Mouse (Mus musculus): ENCODE data around the gene Chsy1. TPM values are rescaled to one million over a fixed set of nuclear protein-coding genes. Genes with fewer than 3 reads are reported as not detected.

Chsy1 gene
- total RNA-seq, 2 experiments from 2014 or later, result 37.9 to 68.0 TPM

DNA sequence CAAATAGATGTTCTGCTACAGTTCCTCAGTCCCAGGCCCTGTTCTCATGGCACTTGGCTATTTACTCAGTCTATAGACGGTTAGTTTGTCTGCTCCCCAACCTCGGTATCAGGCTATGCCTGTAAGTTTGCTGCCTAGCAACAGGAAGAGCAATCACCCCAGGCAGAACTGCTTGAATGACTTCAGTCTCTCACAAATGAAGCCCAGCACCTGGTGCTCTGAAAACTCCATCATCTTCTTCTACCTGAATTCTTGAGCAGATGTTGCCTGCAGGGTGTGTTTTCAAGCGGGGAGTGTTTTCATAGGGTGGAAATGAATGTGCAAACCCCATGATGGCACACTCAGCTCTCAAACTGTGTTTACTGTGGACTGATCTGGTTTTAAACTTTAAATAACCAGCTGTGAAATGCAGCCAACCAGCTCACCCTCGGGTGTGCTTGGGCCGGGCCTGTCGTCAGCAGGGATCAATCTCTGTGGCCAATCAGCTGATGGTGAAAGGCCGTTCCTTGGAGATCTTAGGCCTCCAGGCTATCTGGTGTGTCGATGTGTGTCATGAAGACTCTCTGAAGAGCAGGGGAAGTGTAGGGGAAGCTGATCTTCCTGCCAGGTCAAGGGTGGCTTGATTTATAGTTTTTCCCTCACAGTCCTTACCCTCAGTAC, 91.6 kb downstream of the Chsy1 start:
- 0 out of 2 replicates have a peak, but pooled peaks have one; percentile 14 for ATAC-seq (replicated peaks; ENCODE audit: poor library complexity)

DNA sequence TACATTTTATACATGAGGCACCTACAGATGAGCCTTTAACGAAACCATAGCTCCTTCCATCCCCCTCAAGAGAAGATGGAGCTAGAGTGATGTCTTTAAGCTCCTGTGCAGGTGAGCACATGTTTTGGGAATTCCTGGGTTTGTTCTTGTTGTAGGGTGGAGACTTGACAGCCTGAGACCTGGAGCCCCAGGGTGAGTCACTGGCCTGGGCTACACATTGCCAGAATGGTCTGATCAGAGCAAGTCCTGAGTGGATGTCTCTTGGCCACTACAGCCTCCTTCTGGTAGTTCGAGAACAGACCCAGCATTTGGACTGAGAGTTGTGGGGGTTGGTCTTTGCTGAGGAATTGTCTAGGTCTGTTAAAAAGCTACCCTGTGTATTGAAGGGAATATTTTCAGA, 92.3 kb downstream of the Chsy1 start:
- ATAC-seq (replicated peaks; ENCODE audit: poor library complexity), result no peak

DNA sequence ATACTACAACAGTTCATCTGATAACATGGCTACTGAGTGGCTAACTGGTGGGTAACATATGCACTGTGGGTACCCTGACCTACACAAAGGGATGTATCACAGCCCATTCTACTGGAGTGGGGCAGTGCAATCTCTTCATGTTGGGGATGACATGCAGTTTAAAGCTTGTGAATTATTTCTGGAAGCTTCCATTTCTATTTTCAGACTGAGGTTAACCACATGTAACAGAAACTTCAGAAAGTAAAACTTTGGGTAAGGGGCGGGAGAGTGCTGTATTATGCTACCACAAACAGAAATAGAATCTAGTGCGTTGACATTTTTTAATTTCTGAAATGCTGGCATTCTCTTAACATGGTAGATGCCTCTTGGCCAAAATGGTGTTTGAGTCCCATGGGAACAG, 100.6 kb downstream of the Chsy1 start:
- peak; percentile 15; the same call in 1 of the 2 replicates for ATAC-seq (replicated peaks; ENCODE audit: poor library complexity)

DNA sequence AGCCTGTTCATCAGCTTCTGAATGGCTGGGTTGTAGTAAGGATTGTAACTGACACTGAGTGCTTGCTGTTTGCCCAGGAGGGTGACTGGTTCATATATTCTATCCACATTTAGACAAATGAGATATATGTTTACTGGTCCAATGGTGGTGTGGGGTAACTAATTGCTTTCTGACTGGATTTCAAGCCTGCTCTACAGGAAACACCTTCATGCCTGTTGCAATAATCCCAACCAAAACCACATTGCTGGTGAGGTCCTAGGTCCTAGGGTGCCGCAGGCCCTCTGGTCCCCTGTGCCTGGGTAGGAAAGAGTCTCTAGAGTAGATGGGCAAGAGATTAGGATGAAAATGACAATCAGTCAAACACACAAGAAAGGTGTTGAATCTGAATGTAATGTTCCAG, 103.6 kb downstream of the Chsy1 start:
- peak; percentile 91 for ATAC-seq (replicated peaks; ENCODE audit: poor library complexity)

DNA sequence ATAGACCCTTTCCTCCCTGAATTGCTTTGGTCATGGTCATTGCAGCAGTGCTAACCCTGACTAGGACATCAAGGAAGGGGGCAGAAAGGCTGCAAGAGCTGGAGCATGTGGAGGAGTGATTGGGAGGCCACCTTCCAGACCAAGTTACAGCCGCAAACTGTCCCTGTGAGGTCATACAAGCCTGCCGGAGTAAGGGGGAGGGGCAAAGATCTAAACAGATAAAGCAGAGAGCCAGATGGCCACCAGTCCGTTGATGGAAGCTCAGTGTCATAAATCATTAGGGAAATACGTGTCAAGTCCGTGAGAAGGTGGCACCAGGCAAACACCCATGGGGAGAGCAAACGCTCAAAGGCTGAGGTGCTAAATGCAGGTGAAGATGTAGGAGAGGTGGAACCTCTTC, 105.2 kb downstream of the Chsy1 start:
- 0 out of 2 replicates have a peak, but pooled peaks have one; percentile 9 for ATAC-seq (replicated peaks; ENCODE audit: poor library complexity)

DNA sequence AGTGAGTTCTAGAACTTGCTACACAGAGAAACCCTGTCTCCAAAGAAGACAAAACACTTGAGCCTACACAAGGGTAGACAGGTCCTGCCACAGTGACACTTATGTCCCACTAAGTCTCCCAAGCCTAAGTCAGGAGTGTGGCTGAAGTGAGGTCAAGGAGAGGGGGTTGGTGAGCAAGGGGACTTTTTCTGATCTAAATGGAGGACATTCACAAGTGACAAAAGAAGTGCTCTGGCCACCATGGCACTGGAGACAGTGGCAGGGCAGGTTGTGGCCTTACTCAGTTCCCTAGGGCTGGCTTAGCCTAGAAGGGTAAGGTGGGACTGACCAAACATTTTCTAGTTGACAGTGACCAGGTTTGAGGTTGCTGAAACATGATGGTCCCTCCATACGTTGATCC, 106.6 kb downstream of the Chsy1 start:
- no peak for ATAC-seq (replicated peaks; ENCODE audit: poor library complexity)

DNA sequence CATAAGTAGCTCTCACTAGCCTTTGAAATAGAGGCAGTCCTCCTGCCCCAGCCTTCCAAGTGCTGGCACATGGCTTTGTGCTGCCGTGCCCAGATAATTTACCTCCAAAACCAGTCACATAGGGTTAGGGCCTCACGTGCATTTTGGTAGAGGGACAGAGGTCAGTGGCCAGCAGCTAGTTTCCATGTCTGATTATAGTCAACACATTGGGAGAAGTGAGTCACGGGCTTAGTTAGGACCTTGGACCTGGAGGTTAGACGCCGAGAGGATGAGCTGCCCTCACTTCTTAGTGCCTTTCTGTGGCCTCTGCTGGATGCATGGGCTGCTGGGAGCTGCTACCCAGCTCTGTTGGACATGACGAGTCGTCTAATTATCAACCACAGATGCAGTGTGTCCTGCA, 107.7 kb downstream of the Chsy1 start:
- ATAC-seq (replicated peaks; ENCODE audit: poor library complexity), result no peak

DNA sequence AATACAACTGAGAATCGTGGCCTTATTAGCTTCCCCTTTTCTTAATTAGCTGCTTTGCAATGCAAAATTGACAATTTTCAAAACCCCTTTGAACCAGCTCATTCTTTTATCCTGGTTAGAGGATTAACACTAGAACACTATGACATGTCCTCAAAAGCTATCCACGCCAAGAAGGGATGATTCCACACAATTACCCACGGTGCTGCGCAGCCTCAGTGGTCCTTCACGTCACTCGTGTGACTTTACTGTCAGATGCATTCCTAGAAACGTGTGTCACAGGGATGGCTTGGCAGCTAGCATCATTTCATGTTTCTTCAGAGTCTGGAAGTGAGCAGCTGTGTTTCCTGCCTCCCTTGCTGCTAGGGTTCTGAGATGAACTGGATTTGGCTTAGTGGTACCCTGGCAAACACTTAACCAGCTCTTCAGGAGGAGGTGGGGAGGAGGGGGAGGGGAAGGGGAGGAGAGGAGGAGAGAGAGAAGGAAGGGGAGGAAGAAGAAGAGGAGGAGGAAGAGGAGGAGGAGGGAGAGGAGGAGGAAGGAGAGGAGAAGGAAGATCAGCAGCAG, 108.3 kb downstream of the Chsy1 start:
- ATAC-seq (replicated peaks; ENCODE audit: poor library complexity), result no peak

DNA sequence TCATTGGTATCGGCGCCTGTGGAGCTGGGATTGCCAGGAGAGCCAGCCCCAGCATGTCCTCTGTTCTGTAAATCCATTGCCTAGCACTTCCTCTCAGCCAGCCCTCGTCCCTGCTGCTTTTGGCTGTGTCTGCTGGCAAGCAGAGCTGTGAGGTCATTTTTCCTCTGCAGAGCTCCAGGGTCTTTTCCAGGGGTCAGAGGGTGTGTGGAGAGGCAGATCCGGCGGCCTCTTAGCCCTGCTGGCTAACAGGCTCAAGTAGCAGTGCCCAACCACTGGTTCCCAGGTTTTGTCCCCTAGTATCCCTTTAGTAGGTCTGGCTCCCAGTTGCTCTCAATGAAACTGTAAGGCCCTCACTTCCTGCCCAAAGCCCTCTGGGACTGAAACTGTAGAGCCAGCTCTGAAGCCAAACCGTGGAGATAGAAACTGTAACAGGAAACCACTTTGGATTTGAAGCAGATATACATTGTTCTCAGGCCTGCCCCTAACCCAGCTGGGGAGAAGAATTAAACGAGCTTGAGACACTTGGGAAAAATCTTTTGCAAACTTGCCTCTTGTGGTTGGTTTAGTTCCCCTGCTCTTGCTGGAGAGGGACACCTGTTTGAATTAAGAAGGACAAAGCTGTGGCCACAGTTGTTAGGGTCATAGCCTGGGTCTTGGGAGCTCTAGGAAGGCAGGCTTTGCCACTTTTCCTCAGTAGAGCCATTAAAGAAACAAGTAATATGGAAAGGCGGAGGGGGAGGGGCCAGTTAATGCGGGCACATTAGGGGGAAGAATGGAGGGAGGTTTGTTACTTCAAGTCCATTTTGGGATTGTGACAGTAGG, 109.1 kb downstream of the Chsy1 start:
- ATAC-seq (replicated peaks; ENCODE audit: poor library complexity), result peak; percentile 64

DNA sequence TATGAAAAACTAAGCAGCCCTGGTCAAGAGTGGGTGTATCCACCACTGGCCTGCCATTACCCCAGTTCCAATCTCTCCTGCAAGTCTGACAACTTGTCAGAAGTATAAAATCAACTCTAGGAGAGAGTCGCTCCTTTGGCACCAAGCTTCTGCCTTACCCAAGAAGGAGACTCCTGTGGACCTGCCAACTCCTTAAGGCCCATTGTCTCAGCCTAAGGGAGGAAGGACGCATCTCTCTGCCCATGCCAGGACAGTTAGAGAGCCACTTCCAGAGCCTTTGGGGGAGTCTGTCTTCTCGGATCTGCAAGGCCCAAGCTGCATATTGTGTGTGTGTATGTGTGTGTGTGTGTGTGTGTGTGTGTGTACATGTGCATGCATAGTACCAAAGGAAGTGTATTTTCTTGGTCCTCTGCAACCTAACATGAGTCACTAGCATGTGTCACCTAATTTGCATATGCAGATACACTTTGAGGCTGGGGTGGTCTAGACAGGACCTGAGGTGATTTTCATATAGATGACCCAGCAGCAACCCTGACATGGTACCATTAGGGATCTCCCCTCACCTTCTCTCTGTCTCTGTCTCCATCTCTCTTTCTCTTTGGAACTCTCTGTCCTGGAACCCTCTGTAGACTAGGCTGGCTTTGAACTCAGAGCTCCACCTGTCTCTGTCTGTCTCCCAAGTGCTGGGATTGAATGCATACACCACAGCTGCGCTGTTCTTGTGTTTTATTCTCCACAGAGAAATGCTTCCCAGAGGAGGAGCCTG, 109.9 kb downstream of the Chsy1 start:
- ATAC-seq (replicated peaks; ENCODE audit: poor library complexity), result no peak

DNA sequence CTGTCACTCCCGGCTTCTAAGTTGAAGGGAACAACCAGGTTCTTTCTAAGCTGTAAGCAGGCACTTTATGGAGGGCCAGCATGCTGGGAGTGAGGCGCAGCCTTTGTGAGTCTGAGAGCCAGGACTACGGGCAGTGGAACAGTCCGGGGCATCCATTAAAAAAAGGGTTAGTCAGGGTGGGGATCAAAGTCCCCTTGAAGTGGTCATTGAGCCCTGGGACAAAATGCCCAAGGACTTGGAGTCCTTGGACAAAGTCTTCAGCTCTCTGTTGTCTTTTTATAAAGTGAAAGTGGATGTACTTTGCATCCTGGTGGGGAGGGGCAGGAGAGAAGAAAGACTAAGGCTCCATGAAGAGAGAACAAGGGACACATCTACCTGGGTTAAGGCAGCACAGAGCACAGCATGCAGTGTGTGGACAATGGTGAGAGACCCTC, 110.5 kb downstream of the Chsy1 start:
- no peak for ATAC-seq (replicated peaks; ENCODE audit: poor library complexity)

DNA sequence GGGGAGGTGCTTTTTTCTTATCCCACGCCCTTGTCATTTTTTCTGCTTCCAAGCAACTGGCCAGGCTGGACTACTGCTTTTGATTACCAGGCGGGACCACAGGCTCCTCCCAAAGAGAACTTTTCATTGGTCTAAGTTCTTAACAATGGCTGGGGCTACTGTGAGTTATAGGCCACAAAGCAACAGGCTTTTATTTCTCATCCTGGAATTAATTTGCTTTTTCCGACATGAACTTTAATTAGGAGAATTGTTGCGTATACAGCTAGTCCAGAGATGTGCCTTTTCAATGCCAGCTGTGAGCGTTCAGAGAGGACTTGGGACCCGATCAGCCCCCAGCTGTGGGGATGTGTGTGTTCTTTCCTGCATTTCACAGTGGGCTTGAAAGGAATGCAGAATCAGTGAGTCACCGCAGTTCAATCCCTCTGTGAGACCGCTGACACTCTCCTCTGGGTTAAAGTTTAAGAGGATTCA, 113.3 kb downstream of the Chsy1 start:
- ATAC-seq (replicated peaks; ENCODE audit: poor library complexity), result no peak

Other genes starting within 250 kb of the Chsy1 start
- not detected in 2 replicates for gene Pcsk6, start 247.8 kb upstream of the Chsy1 start, total RNA-seq (2015)
- not detected in 2 replicates for gene Pcsk6, start 247.8 kb upstream of the Chsy1 start, total RNA-seq (2017)
- gene Gm45213, start 65.9 kb upstream of the Chsy1 start, total RNA-seq (2015), result not detected in 2 replicates
- not detected in 2 replicates for gene Gm45213, start 65.9 kb upstream of the Chsy1 start, total RNA-seq (2017)
- gene Snrpa1, start 50.5 kb upstream of the Chsy1 start, total RNA-seq (2015), result 118 and 130 TPM in 2 replicates
- 108 and 134 TPM in 2 replicates for gene Snrpa1, start 50.5 kb upstream of the Chsy1 start, total RNA-seq (2017)
- gene Selenos, start 29.9 kb upstream of the Chsy1 start, total RNA-seq (2015), result 161 and 177 TPM in 2 replicates
- 126 and 144 TPM in 2 replicates for gene Selenos, start 29.9 kb upstream of the Chsy1 start, total RNA-seq (2017)